Mouse (Mus musculus) frontal cortex, postnatal 10 days (tissue): Measurements from ENCODE around the gene Fars2.
A peak's percentile ranks its signal among the peaks of the same experiment; 100 is the strongest.
"Not testable (repeated sequence)": the region's sequence is repeated elsewhere in the genome, so short reads cannot be mapped to it uniquely, and the experiment has no call there.

Source experiments
- DNase-seq, 2 experiments: peaks; one replicate each; pipeline ENCODE4 v3.0.0; 2022; ENCODE audit warnings: low spot score in 2 of 2, mixed read lengths in 1 of 2

The Fars2 gene

DNA sequence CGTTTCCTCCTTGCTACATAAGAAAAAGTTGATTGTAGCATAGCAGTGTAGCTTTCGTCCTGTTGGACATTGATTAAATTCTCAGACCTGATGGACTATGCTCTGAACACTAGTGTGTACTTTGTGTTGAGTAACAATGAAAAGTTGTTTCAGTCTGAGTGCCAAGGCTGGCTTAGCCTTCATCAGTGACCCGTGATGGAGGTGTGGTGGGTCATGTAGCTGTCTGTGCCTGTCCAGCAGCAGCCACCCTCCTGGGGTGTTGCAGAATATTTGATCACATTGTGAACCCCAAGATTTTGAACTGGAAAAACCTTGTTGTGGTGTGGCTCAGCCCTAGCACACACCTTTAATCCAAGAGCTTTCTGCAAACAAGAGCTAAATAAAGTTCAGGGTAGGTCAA is 343.3 kb downstream of the Fars2 start:
- no peak for DNase-seq

DNA sequence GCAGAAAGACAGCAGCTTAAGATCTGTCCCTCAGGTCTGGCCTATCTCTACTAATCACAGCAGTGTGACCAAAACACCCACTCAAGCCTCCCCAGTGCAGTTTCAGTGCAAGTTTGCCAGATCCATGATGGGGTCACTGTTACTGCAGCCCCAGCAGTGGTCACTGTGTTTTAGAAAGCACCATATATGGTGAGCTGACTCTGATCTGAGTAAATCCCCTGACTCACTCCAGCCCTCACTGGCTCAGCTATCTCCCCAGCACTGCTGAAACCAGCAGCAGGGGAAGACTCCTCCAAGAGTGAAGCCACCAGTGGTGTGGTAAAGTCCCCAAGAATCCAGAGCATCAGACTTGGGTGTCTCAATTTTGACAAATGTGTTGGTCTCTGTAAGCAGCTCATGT is 346.5 kb downstream of the Fars2 start:
- DNase-seq: no peak

DNA sequence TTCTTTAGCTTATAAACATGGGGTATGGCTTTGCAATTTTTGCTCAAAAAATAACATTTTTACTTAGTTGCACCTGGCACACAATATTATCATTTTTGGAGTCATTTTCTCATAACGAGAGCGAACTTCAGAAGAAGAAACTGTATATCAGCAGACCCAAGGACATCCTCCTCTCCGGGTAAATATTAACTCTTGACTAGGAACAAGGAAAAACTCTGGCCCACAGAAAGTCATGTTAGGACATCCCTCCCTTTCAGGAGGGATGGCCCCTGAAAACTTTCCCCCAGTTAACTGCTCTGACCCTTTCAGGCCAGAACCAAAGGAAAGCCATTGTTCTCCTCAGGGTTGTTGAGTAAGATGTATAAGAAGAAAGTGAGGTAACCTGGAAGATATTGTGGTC is 348.9 kb downstream of the Fars2 start:
- not testable (repeated sequence) for DNase-seq

DNA sequence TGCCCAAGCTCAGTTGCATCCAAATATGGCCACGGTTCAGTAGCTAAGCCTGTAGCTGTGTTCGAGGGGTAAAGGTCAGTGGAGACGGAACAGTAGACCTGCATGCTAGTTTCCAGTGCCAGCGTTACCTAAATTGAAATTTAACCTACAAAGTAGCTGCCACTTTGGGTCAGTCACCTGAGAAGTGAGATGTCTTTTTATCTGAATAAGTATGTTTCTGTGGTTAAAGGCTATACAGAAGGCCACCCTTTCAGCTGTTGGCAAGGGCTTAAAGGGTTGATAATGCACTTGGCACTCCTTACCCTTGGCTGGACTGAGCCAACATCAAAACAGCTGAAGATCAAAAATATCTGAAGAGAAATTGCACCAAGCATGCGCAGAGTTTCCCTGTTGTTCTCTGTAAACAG is 349.3 kb downstream of the Fars2 start:
- DNase-seq: no peak

DNA sequence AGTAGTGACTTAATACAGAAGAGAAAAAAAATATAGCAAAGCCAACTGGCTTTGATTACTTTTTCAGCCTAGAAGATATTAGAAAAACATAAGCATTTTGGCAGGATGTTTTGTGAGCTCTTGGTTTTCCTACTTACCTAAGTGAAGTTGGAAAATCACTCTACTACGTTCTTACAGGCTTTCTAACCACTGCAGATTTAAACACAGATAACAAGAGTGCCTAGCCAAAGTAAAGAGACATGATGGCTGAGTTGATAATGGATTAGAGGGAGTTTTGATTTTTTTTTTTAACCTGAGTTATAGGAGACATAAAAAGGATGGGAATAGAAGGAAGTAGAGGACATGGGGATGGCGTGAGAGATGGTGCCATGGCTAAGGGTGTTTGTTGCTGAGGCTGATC is 350.6 kb downstream of the Fars2 start:
- DNase-seq: no peak

DNA sequence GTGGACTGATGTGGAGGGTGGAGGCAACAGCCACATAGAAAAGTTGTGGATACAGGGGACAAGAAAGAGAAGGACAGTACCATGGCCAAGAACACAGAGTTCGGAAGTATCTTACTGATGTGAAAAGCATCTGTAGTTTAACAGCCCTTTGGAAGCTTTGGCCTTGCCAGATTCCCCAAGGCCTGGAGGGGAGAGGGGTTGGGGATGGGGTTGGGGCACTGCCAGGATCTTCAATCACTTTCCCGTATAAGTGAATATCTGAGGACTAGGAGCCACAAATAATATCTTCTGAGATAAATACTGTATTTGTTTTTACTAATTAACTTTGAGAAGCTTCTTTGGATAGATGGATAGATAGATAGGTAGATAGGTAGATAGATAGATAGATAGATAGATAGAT is 351.8 kb downstream of the Fars2 start:
- no peak for DNase-seq

DNA sequence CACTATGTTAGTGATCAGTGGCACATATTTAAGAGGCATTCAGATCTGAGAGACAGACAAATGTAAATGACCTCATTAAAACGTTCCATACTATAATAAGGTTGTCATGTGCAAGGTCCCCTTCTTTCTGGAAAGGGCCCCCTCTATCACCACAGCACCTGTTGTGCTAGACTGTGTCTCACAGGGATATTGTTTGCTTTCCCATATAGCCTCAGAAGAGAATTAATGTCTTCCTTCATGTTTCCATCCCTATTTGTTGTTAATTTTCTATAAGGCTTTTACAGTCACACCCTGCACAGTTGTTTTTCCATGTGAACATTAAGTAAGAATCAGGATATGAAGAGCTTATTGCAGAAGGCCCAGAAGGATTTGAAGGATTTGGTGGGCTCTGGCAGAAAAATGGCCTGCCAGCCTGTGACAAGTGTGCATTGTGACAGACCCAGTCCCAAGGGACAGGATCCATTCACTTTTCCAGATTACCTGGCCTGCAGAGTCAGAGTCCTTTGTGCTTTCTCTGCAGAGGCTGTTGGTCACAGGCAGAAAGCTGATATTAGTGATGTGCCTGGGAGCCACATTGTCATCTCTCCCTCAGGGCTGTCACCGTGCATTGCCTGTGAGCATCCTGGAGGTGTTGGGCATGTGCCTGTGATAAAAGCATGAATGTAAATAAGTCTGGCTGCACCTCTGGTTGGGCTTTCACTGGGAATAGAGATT is 352.4 kb downstream of the Fars2 start:
- DNase-seq: no peak

DNA sequence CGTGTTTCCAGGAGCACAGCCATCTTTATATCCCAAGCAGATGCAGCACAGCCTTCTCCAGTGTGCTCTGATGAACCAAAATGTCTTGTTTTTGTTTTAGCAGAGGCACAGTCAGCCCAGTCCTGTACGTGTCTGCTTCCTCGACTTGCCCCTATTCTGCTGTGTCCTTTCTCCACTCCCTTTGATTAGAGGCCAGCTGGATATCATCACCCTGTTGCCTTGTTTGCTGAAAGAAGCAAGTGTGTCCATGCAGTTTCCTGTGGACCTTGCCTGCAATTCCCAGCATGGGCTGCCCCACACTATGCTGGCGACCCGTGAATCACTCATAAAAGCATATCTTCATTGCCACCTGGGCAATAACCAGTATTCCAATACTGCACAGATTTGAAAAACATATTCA is 360.4 kb downstream of the Fars2 start:
- DNase-seq: no peak

DNA sequence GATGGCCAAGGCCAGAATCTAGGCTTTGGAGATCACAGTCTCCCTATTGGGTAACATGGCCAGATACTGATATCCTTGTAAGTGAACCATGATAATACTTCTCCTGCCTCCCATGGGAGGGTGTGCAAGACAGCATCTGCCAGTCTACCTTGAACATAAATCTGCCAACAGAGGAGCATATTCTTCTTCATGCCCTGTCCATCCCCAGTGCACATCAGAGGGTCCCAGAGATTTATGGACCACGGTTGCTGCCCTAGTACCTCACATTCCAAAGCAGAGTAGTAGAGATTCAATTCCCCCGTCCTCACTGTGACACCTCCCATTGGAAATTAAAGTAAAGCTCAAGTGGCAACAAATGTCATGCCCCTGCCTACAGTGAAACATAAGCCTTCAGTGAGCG is 361.0 kb downstream of the Fars2 start:
- DNase-seq: no peak

DNA sequence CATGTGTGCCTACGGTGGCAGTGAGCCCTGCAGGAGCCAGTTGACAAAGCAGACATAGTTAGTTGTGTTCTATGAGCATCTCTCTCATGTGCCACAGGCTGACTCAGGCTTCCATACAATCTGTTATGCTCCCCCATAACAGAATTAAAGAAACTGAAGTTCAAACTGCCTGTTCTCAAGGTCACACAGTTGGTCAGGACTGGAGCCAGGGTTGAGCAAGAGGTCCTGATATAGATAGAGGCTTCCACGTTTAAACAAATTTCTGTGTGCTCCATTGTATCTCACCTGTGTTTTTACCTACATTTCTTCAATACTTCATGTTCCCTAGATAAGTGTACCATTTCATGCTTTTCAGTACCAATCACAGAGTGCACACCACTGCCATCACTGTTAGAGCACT is 362.9 kb downstream of the Fars2 start:
- no peak for DNase-seq

DNA sequence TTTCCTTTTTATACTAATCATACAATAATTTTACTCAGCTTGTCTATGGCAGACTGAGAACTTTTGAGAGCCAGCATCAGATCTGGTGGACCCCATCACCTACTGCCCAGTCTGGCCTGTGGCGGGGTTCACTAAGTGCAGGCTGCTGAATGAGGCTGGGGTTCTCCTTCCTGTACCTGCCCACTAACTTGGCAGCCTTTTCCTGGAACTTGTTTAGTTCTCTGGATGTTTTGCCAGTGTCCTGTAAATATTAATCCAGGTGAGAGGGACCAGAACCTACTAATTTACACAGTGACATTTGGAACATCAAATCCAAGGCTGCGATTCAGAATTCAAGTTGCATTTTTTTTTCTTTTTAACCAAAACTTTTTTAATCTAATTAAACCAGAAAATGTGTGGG is 367.2 kb downstream of the Fars2 start:
- no peak for DNase-seq

DNA sequence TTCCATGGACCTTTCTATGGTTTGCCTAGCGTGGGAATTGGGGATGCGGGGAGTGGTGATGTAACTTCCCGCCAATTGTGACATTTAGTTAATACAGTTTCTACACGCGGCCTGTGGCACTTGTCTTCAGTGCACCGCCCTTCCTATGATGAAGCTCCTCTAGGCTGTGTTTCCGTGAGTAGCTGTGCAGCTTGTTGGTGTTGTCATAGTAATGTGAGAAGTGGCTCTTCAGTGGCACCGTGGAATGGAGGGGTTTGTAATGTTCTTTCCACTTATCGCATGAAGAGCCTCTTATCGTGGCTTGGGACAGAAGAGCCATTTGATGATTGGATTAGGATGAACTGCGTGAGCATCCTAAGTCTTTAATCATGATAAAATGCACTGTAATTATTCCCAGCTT is 369.5 kb downstream of the Fars2 start:
- no peak for DNase-seq

DNA sequence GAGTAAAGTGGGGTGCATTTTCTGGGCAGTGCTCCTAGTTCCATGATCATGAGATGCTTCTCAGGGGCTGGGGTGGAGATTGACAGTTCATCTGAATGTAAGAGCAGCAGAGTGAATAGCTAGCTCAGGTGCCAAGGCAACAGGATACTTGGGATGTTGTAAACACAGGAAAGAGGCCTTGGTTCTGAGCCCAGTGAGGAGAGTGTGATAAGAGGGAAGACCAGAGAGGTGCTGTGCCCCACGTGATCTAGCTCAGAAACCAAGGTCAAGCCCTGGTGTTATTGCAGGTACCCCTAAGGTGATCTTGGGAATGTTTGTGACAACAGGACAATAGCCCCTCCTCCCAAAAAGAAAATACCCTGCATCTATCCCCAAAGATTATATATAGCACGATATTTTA is 372.2 kb downstream of the Fars2 start:
- DNase-seq: no peak

DNA sequence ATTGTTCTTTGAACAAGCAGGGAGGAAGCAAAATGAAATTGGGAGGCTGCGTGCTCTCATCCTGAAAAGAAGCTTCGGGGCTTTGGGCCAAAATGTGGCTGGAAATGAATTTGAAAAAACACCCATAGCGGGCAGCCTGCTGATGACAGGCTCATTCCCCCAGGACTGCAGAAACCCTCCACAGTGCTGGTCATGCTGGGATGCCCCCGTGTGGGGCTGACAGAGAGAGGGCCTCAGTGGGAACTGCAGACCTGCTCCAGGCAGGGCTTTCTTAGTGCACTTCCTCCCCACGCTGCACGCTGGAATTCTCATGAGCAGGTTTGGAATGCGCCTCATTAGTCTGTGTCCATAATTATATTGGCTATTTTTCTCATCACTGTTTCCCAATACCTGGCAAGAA is 373.4 kb downstream of the Fars2 start:
- DNase-seq: no peak

DNA sequence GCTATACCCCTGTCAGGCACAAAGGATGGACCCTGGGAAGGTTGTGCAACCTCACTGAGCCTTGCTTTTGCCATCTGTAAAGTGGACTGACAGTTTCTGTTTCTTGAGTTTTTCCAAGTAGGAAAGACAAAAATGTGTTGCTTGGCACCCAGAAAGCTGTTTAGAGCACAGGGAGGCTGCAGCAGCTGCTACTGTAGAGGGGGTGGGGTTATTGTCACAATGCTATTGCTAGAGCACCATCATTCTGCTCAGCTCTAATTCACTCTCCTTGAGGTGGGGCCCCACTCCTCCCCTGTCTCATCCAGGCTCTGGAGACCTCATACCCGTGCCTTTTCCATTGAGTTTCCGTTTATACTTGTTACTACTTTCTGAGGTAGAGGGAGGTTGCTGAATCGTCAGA is 375.2 kb downstream of the Fars2 start:
- DNase-seq: no peak

DNA sequence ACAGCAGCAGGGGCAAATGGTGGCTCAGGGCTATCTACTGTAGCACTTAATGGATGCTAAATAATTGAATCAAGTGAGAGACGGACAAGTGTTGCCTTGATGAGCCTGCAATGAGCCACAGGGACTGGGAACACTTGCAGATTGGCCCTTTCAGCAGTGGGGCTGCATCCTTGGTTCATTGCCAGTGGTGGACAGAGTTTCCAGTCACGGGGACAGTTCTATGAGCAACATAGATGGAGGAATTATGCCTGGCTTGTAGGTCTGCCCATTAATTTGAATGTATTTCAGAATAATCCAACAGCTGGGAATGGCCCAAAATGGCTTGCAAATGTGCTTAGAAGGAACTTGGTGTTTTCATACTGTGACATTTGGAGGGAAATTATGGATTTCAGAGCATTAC is 376.1 kb downstream of the Fars2 start:
- DNase-seq: no peak

DNA sequence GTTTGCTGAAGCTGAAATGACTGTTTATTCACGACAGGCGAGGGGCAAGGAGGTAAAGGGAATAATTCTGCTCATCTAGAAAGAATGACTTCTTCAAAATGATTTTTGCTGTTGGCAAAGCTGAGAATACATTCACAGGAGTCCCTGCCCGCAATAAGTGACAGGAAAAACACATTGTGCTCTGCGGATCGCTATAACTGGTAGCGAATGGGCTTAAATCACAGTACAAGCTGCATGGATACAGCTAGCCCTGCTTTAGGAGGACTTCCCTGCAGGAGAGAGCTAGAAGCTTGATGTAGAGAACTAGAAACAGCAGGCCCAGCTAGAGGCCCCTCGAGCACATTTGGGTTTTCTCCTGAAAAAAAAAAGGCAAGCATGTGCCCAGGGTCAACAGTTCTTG is 376.6 kb downstream of the Fars2 start:
- DNase-seq: no peak

DNA sequence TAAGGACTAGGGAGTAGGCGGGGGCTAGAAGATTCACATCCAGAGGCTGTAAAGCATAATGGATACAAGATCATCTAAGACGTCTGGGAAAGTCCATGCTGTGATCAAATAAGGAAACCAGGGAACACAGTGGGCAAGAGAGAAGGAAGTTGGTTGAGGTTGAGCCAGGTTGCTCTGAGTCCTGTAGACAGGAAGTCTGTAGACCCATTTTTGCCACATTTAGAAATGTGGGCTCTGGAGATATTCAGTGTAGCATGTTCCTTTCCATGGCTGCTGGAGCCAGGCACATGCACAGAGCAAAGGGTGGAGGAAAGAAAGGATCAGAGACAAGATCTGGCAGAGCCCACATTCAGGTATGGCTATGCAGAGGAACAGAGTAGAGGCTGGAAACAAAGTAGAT is 378.8 kb downstream of the Fars2 start:
- no peak for DNase-seq

DNA sequence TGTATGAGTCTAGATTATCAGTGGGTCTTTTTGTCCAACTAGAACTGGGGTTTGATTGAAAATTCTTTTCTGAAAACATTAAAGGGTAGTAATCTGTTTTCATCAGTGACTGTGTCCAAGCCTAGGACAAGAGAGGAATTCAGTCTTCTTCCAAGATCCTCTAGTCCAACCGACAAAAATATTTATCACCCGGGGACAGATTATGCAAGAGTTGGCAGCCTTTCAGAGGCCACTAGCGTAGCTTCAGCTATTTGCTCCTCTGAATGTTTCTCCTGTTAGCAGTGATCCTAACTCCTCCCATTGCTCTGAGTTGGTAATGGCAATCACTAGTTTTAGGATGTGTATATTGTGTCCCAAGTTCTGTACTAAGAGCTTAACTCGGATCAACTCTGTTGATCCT is 380.1 kb downstream of the Fars2 start:
- no peak for DNase-seq

DNA sequence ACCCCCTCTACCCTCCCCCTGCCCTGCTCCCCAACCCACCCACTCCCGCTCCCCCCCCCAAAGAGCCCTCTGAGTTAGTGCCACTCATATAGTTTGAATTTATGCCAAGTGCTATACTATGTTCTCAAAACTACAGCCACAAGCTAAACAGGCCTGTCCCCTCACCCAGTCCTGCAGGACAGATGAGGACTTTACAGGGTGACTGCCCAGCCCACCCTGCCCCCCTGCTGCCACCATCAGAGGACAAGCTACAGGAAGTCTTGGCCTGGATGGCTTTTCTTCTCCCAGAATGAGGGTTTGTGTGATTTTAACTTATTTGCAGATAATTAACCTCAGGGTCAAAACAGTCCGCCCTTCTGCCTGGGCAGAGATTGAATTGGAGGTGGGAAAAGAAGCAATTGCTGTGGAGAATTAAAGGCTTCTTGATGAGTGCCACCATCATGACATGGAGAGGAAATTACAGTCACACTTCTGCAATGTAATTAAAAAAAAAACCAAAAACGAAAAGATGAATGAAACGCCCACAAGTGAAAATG is 383.2 kb downstream of the Fars2 start:
- DNase-seq: no peak

DNA sequence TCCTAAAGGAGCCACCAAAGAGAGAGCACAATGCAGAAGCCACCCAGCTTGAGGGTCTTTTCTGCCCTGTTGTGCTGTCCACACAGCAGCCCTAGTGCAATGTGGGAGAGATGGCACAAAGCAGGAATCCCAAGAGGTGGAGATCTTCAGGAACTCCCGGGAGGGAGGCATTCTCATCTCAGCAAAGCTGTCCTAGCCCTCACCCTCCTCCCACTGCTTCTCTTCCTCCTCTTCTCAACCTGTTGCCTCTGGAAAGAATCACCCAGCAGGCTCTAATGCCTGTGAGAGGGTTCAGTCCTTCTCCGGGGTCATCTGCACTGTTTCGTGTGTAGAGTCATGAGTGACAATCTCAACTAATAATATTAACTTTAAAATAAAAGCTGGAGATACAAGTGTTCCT is 386.3 kb downstream of the Fars2 start:
- no peak for DNase-seq

DNA sequence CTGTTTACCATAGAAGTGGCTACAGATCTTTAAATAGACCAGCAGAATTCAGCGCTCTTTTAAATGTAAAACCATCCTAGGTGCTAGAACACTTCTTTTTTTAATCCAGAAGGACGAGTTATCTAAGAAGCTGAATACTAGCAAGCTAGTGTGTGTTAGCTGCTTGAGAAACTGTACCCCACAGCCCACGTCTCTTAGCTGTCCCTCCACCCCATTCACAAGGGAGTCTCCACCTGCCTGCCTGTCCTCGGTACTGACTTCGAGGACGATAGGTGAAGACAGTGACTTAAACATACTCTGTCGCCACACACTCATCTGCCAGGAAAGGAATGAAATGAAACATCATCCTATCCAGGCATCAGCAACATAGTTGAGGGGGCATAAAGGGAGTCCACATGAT is 386.8 kb downstream of the Fars2 start:
- DNase-seq: no peak

DNA sequence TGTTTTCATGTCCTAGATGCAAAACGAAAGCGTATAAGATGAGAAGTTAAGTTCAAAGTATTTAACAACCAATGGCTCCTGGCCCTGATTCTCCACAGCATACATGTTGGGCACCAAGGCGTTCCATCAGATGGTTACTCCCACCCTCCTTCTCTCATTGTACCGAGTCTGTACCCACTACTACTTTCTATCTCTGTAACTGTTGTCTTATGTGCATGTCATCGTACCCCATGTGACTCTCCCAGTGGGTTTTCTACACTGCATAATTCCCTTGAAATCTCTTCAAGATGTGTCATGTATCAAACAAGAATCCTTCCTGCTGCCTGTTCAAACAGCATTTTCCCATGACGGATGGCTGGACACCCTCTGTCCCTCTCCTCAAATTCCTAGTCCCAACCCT is 388.5 kb downstream of the Fars2 start:
- no peak for DNase-seq

DNA sequence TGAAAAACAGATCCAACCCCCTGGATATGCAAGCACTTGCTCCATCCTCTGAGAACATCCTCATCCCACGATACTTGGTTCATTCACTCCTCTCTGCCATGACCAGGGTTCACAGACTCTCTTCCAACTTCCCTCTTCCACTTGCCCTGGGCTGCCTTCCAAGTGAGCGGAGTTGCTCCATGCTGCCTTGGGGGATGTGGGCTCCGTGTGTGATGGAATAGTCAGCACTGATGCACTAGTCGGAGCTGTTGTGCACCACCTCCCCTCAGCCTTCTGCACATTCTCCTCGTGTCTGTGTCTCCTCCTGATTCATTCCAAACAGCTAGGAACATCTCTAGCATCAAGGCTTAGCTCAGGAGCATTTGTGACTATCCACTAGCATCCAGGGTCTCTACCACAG is 389.1 kb downstream of the Fars2 start:
- DNase-seq: peak in 1 of 2 experiments; percentile 34
